Mouse (Mus musculus) thymus, adult 2 months (tissue): ENCODE measurements at regions not wholly inside any gene's neighbourhood (a gene's known extent, or its start where the extent isn't known, plus 50 kb on each side); places are given as distances from the start of the nearest gene placed in this dataset.

ENCODE experiments used
- CTCF ChIP-seq: fragments of 200-500 bp; IDR thresholded peaks from 2 replicates; pipeline ENCODE4 v1.5.1; 2012; ENCODE audit warnings: mild to moderate bottlenecking, control low read depth, low read length, moderate library complexity, borderline replicate concordance; ENCODE audit not compliant: control insufficient read depth, poor library complexity, insufficient read depth; ENCODE audit errors: extremely low read depth
- POLR2A ChIP-seq: fragments of 200-500 bp; IDR thresholded peaks from 2 replicates; pipeline ENCODE4 v1.6.1; 2012; ENCODE audit warnings: mild to moderate bottlenecking, low read length, control low read depth, moderate library complexity; ENCODE audit not compliant: control insufficient read depth, poor library complexity, insufficient read depth; ENCODE audit errors: extremely low read depth

GRCm38 (mm10) chr11:63785965-63786364, 136.1 kb downstream of the Hs3st3b1 start:
- no peak for TF ChIP-seq POLR2A
- TF ChIP-seq CTCF, result no peak
